Mouse (Mus musculus) heart, postnatal 10 days (tissue): Measurements from ENCODE around the gene Tecpr2. TPM values are rescaled to one million over a fixed set of nuclear protein-coding genes. Genes with fewer than 3 reads are reported as not detected.

Experiments
- DNase-seq, 2 experiments: peaks; one replicate each; pipeline ENCODE4 v3.0.0; 2021
- intact Hi-C: fragments of 180-260 bp; cut with DNase I; formaldehyde crosslinking; loops from one replicate; pipeline ENCODE4 v1.15.1; 2025
- total RNA-seq, 2 experiments: library from RNA; stranded (reverse); gene quantifications; 2 replicates each; pipeline ENCODE4 v1.2.3; 2021

Tecpr2 gene
- total RNA-seq, 2 experiments from 2014 or later = 5.2 to 6.3 TPM

- no peak for DNase-seq
- intact Hi-C loops = no loop called here
These were observed 28.8 kb upstream of the Tecpr2 start for GRCm38 (mm10) chr12:110860293-110860692.

- intact Hi-C loops = no loop called here
- DNase-seq = no peak
These were observed 27.8 kb upstream of the Tecpr2 start for GRCm38 (mm10) chr12:110861256-110861655.

- DNase-seq = no peak
- intact Hi-C loops = no loop called here
These were observed 25.1 kb upstream of the Tecpr2 start for GRCm38 (mm10) chr12:110864008-110864407.

GRCm38 (mm10) chr12:110865571-110865970 lies 23.5 kb upstream of the Tecpr2 start:
- intact Hi-C loops = no loop called here

GRCm38 (mm10) chr12:110865989-110866388 lies 23.1 kb upstream of the Tecpr2 start:
- intact Hi-C loops = no loop called here

More at GRCm38 (mm10) chr12:110865571-110865970, 23.5 kb upstream of the Tecpr2 start:
- DNase-seq = no peak

GRCm38 (mm10) chr12:110870107-110870506 lies 19.0 kb upstream of the Tecpr2 start:
- intact Hi-C loops = no loop called here
- no peak for DNase-seq

More at GRCm38 (mm10) chr12:110865989-110866388, 23.1 kb upstream of the Tecpr2 start:
- no peak for DNase-seq

- intact Hi-C loops = no loop called here
- no peak for DNase-seq
These were observed 17.8 kb upstream of the Tecpr2 start for GRCm38 (mm10) chr12:110871247-110871646.

GRCm38 (mm10) chr12:110875351-110875750 lies 13.7 kb upstream of the Tecpr2 start:
- DNase-seq = no peak
- intact Hi-C loops = no loop called here

GRCm38 (mm10) chr12:110882291-110882690 lies 6.8 kb upstream of the Tecpr2 start:
- intact Hi-C loops = no loop called here
- DNase-seq = no peak

GRCm38 (mm10) chr12:110885251-110885650 lies 3.8 kb upstream of the Tecpr2 start:
- no peak for DNase-seq
- intact Hi-C loops = no loop called here

GRCm38 (mm10) chr12:110888106-110888505 lies 958 bp upstream of the Tecpr2 start:
- peak in 1 of 2 experiments; percentile 9 for DNase-seq
- intact Hi-C loops = no loop called here

- DNase-seq = no peak
- intact Hi-C loops = no loop called here
These were observed 458 bp upstream of the Tecpr2 start for GRCm38 (mm10) chr12:110888606-110889005.

GRCm38 (mm10) chr12:110891887-110892286 lies 2.8 kb downstream of the Tecpr2 start:
- no peak for DNase-seq
- intact Hi-C loops = no loop called here

GRCm38 (mm10) chr12:110902106-110902505 lies 13.0 kb downstream of the Tecpr2 start:
- intact Hi-C loops = no loop called here
- DNase-seq = no peak

- intact Hi-C loops = no loop called here
- no peak for DNase-seq
These were observed 14.5 kb downstream of the Tecpr2 start for GRCm38 (mm10) chr12:110903536-110903935.

GRCm38 (mm10) chr12:110907845-110908244 lies 18.8 kb downstream of the Tecpr2 start:
- intact Hi-C loops = no loop called here
- DNase-seq = no peak

- no peak for DNase-seq
- intact Hi-C loops = no loop called here
These were observed 20.9 kb downstream of the Tecpr2 start for GRCm38 (mm10) chr12:110909962-110910361.

GRCm38 (mm10) chr12:110915761-110916160 lies 26.7 kb downstream of the Tecpr2 start:
- no peak for DNase-seq
- intact Hi-C loops = no loop called here

- intact Hi-C loops = no loop called here
- DNase-seq = no peak
These were observed 31.2 kb downstream of the Tecpr2 start for GRCm38 (mm10) chr12:110920254-110920653.

GRCm38 (mm10) chr12:110921572-110921971 lies 32.5 kb downstream of the Tecpr2 start:
- intact Hi-C loops = no loop called here
- DNase-seq = no peak

GRCm38 (mm10) chr12:110932820-110933219 lies 43.8 kb downstream of the Tecpr2 start:
- intact Hi-C loops = loop anchor here (10.0 kb wide), 1 partner anchor 202 kb away; no protein-coding TSS in a partner anchor
- DNase-seq = no peak

- intact Hi-C loops = loop anchor here (1.0 to 10.0 kb wide), 3 partner anchors 56 to 199 kb away; no protein-coding TSS in a partner anchor
- peak; percentile 90 to 92 for DNase-seq
These were observed 47.0 kb downstream of the Tecpr2 start for GRCm38 (mm10) chr12:110935983-110936620.

GRCm38 (mm10) chr12:110937496-110937895 lies 48.4 kb downstream of the Tecpr2 start:
- no peak for DNase-seq

More at GRCm38 (mm10) chr12:110937496-110937895, 48.4 kb downstream of the Tecpr2 start:
- intact Hi-C loops = loop anchor here (5.0 to 10.0 kb wide), 2 partner anchors 105 to 197 kb away; no protein-coding TSS in a partner anchor
